Mouse (Mus musculus): Measurements from ENCODE around the gene 5430427O19Rik. TPM values are rescaled to one million over a fixed set of nuclear protein-coding genes. Genes with fewer than 3 reads are reported as not detected.

5430427O19Rik gene
- polyA plus RNA-seq, 1 experiment from 2014 or later, result 1.5 TPM

Other genes with a start within 250 kb of the 5430427O19Rik start
- 8.3 and 9.3 TPM in 2 replicates for gene Gk, start 93.5 kb upstream of the 5430427O19Rik start, polyA plus RNA-seq (2015; fragmentation: Nextera tagmentation; extraction: Ambion mirVana)
- gene Samt3, start 173.8 kb downstream of the 5430427O19Rik start, polyA plus RNA-seq (2015; fragmentation: Nextera tagmentation; extraction: Ambion mirVana), result not detected in 2 replicates